Mouse (Mus musculus) spleen, adult 10 weeks (tissue): Measurements from ENCODE around the gene Mpig6b. TPM values are rescaled to one million over a fixed set of nuclear protein-coding genes. Genes with fewer than 3 reads are reported as not detected.

ENCODE experiments used
- polyA plus RNA-seq: library from polyadenylated mRNA; stranded (reverse); fragments of 350-450 nt; fragmentation: Illumina TruSeq; extraction: RNeasy Lipid Tissue Mini Kit (QIAGEN cat#74804); gene quantifications from one replicate; pipeline ENCODE4 v1.2.3, GENCODE M21; 2015; ENCODE audit warnings: low replicate concordance; ENCODE audit not compliant: insufficient read depth

Gene Mpig6b
- 2.5 TPM for polyA plus RNA-seq

DNA sequence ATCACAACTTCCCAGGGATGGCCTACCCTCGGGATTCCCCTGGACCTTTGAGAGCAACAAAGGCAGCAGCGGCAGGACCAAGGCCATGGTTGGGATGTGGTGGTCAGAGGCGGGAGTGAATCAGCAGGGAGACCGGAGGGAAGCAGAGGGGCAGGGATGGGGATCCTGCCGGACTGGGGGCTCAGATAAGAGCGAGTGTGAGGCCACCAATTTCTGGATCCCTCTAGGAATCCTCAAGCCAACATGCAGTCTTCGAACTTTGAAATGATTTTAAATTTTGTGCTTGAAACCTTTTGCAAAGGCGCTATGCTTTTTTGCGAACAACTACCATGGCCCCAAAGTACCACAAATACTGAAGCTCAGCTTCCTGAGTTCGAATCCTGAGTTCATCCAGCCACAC, at the start of gene Mpig6b:
Mpig6b (minus strand) TSS at position 101 of the 400 bp plus-strand sequence.

DNA sequence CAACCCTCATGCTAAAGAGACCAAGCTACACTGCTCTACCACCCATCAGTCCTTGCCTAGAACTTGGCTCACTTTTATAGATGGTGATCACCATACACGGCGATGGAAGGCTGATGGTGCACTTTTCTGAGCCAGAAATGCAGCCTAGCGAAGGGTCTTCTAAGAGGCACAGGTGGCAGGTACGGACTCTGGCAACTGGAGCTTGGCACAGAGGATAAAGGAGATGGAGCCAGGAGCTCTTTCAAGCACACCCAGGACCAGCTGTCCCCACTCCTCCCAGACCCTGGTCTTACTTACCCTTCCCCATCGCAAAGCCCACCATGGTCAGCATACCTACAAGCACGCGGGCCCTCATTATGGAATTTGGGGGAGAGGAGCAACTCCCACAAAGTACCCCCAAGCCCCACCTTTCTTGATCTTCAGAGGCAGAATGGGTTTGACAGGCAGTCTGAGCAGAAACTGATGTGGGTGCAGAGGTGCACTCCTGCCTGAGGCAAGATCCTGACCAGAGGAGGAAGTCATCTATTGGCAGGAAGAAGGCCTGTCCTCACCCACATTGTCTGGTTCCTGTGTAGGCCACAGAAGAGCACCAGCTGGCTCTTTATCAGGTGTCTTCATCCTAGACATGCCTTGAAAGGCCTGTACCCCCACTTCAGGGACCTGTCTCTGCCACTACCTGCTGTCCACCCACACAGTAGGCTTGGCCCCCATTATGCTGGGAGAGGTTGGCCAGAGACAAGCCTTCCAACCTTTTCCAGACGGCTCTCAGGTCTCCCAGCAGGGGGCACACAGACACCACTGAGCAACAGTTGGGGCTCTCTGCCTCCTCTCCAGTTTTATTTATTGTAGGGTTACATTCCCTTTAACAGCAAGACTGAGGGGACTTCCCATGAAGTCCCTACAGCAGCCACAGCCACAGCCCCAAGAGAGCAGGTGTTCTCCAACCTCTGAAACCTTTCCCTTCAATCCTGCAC, 49.3 kb upstream of the Mpig6b start, which contains the start of gene Ly6g5b:
Ly6g5b (minus strand) TSS at position 383 of the 974 bp plus-strand sequence.

DNA sequence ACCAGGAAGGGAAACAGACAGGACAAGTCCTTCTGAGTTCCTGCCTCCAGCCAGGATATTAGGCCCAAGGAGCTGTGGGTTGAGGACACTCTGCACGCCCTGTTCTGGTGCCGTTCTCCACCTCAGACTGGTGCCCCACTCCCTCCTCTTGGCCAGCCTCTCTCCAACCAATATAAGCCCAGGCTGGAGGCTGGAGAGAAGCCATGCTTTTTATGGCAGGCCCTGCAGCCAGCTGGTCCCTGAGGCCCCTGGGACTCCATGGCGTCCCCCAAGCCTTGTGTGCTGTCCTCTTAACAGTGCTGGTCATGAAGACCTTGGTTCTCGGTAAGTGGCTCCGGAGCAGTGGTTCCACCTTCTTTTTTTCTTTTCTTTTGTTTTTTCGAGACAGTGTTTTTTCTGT, 42.1 kb upstream of the Mpig6b start, which contains the start of gene Ly6g5c:
Ly6g5c (plus strand) TSS at position 183 of the 400 bp plus-strand sequence.

DNA sequence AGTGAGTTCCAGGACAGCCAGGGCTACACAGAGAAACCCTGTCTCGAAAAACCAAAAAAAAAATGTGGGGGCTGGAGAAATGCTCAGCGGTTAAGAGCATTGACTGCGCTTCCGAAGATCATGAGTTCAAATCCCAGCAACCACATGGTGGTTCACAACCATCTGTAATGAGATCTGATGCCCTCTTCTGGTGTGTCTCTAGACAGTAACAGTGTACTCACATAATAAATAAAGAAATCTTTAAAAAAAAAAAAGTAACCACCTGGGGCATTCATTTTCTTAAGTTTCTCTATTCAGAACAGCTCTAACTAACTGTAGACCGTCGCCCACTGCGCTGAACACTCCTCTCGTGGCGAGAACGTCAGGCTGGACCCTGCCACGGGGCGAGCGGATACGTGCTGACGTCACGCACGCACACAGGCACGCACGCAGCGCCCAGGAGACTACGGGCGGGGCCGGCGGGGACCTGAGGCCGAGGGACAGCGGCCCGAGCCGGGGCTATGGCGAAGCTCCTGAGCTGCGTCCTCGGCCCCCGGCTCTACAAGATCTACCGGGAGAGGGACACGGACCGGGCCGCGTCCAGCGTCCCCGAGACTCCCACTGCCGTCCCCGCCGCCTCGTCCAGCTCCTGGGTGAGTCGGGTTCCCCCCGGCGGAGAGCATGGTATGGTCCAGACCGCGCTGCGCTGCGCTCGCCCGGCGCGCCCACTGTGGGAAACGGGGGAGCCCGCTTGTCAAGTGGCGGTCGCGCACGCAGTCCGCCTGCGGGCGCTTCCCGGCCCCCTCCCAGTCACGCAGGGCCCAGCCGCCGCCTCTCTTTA, 23.1 kb upstream of the Mpig6b start, which contains the start of gene Abhd16a:
Abhd16a (plus strand) TSS at position 439 of the 820 bp plus-strand sequence.

DNA sequence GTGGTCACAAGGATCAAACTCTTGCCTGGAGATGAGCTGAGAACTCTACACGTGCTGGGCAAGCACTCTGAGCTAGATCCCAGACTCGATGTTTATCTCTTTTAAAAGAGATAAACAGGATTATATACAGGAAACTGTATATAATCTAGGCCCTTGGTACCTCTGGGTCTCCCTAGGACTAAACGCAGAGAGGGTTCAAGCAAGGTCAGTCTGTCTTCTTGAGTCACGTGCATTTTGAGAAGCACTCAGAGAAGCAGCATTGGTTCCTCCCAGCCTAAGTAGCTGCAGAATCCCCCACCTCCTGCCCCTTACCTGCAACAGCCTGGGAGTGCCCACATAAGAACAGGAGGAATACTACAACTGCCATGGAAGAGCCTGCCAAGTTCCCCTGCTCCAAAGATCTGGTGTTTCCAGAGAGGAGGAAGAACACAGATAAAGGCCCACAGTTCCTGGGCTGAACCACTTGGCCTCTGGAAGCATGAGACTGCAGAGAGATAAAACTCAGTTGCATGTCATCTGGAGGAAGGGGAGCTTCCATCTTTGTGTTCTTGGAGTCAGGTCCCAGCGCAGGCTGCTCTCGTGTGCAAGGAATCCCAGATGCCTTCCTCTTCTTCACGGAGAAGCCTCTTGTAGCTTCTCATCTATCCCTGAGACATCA, 19.4 kb upstream of the Mpig6b start, which contains the start of gene Ly6g6f:
Ly6g6f (minus strand) TSS at position 403 of the 658 bp plus-strand sequence.

DNA sequence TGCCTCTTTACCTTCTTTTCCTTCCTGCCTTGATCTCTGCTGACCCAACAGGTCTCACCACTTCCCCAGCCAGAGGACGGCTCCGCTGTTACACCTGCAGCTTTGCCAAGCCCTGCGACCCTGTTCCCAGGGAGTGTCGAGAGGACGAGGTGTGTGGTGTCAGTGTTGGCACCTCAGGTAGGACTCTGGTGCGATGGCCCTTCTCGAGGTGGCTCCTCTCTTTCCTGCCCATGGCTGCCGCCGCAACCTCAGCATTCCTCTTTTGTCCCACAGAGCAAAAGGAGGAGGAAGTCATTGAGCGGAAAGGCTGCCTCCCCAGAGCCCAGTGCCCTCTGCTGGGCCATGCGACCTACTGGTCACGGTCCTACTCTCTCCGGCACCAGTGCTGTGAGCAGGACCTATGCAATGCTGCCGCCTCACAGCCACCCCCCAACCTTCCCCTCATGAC, 11.8 kb upstream of the Mpig6b start, which contains the start of gene Ly6g6d:
Ly6g6d (minus strand) TSS at position 280 of the 448 bp plus-strand sequence.

DNA sequence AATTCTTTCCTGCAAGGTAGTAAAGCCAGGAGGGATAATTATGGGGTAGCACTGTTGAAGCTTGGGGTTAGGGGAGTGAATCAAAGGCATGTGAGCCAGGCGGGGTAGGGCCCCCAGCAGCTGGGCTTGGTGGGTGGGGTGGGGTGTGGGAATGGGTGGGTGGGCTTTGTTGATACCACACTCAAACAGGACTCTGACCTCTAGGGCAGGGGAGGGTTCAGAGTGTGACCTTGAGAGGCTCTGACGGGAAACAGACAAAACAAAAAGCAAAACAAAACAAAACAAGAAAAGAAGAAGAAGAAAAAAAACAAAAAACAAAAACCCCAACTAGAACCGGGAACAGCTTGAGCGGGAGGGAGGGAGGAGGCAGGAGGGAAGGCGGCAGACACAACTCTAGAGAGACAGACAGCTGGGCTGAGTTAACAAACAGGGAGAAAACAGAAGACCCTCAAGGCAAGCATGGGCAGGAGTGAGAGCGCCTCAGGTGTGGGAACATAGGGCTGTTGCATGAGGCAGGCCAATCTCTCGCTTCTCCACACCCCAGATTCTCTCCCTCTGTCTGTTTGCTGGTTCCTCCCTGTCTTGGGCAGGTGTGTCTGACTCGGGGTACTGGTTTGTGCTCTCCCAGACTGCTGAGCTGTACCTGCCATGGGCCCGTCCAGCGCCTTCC, 10.7 kb upstream of the Mpig6b start, which contains the start of gene Ly6g6e:
Ly6g6e (plus strand) TSS at position 396 of the 670 bp plus-strand sequence.

DNA sequence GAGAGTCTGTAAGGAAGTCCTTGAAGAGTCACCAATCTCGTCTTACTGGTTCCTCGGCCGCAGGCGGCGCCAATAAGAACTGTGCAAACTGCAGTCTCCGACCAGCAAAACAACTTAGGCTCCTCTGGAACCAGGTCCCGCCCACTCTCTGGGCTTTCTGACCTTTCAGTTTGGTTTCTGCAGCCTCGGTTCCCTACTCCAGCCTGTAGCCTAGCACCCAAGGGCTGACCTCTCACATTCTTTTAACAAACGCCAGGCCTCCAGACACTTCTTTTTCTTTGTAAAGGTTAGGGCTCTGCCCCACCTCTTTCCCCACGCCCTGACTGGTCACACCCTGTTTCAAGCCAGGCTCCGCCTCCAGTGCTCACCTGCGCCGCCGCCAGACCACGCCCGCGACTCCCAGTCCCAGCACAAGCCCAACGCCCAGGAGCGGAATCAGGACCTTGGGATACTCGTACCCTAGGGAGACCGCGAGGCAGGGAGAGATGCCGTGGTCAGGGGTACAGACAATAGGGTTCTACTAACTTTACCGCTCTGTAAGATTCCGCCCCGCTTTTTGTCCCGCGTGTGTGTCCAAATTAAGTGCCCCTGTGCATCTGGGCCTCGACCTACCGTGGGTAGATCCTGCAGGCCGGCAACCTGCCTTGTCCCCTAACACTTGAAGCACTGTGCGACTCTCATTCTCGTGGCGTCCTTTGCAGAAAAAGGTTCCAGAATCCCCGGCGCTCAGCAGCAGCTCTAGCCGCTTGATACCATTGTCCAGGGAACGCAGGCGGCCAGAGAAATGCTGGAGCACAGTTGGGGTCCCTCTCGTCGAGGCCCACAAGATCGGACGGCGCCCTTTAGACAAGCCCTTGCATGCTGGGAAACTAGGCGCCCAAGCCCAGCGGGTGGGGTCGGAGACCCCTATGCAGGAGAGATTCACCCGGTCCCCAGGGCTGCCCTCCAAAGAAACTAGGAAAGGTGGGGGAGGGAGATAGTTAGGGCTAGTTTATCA, 735 bp downstream of the Mpig6b start, which contains the start of gene Ly6g6c:
Ly6g6c (plus strand) TSS at position 438 of the 997 bp plus-strand sequence.

DNA sequence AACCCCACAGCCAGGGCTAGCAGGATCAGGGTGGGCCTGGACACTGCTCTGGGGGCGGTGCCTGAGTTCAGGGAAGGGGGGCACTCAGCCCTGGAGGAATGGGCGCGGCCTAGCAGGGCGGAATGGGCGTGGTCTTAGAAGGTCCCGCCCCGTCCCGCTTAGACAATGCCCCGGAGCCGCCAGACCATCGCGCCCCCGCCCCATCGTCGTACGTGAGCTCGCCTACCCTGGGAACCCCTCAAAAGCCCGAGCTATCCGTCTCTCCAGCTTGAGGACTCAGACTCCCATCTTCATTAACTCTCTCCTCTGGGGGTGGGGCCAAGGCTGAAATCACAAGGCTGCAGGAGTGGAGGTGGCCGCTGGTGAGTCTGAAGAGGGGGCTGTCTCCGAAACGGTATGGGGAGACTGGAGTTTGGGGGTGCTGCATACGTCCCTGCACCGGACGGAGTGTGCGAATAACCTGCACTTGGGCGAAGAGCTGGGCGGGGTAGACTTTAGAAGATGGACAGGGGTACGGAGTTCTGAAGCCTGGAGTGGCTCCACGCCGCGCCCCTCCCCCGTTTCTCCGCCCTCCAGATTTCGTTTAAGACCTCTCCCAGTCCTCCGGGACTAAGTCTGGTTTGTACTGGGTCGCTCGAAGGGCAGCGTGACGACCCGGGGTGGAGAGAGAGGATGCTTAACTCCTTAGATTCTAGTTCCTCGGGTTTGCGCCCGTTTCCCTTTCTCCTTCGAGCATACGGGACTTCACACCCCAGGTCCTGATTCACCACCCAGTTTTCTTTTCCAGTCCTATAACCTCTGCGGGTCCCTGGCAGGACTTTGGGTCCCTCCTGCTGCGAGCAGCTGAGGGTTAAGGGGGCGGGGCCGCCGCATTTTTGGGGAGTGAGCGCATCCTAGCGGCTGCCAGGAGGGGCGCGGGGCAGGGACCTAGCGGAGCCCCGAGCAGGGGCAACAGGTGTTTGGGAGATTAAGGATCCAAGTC, 6.8 kb downstream of the Mpig6b start, which contains the start of gene Ddah2:
Ddah2 (plus strand) TSS at position 125 of the 982 bp plus-strand sequence.

DNA sequence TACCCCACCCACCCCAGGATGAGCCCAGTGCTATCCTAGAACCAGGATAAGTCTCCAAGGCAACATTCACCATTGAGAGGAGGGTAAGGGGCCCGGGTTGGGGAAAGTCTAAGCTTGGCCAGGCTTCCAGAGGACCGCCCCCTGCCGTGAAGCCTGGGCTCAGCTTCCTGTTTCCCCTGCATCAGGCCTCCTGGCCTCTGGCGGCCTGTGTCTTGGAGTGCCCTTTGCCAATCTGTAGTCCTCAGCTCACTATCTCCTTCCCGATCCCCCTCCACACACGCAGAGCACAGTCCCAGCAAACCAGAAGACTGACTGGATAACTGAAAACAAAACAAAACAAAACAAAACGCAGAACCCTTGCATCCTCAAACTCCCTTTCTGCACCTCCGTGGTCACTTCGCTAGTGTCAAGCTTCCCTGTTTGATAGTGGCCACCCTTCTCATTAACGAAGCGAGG, 16.4 kb downstream of the Mpig6b start, which contains the start of gene Clic1:
Clic1 (plus strand) TSS at position 406 of the 456 bp plus-strand sequence.

DNA sequence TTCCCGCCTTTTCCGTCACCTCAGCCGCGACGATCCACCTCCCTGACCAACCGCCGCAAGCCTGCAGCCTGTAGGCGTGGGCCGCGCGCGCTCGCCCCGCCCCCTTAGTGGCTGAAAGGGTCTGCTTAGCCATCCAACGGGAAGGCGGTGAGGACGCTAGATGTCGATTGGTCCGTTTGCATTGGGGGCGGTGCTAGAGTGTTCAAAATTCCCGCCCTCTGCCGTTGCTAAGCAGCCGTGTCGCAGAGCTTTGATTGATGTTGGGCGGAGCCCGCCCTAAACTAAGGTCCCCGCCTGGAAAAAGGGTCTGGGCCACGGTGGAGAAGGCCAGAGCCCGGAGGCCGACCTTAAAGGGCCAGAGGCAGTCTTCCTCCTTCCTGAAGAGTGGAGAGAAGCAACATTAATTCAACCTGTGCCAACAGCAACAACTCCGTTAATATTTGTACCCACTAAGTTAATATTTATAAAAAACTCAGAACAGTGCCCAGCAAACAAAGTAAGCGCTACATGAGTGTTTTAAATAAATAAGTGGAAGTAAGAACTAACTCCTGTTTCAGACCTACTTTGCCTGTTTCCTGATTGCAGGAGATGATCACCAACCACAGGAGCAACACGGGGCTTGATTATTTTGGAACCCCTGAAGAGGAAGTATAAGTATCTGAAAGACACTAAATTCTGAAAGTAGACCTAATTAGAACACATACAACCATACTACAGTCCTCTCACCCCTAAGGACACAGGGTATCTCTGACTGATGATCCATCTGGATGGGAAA, 19.1 kb downstream of the Mpig6b start, which contains the start of gene Msh5:
Msh5 (minus strand) TSS at position 65 of the 775 bp plus-strand sequence.

DNA sequence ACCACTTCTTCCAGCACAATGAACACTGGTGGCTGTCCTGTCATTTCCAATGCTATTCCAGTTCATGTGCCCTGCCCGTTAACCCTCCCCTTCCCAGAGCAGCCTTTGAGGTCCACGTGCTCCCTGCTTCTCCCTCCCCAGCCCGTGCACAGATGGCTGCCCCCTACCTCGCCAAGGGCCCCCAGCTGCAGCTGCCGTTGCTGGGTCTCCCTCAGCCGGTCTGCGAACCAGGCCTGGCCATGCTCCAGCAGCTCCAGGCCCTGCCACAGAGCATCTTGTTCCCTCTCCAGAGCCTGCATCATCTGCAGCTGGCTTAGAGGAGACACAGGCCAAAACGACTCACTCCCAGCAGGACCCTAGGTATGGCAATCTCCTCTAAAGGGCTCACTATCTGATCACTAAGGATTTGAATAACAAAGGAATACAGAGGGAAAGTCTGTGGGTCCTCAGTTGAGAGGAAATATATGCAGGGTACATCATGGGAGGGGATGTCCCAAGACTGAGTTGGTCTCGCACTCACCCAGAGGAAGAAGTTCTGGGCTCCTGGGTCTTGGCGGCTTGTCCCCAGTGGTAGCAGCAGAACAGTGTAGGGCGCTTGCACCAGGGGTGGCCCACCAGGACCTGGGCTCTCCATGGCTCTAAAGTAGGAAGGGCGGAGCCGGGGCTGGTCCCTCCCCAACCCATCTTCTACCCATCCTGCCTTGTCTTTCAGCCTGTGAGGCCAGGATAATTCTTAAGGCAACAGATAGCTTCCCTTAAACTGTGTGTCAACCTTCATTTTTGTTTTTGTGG, 38.5 kb downstream of the Mpig6b start, which contains the start of gene Sapcd1:
Sapcd1 (minus strand) TSS at position 740 of the 792 bp plus-strand sequence.

DNA sequence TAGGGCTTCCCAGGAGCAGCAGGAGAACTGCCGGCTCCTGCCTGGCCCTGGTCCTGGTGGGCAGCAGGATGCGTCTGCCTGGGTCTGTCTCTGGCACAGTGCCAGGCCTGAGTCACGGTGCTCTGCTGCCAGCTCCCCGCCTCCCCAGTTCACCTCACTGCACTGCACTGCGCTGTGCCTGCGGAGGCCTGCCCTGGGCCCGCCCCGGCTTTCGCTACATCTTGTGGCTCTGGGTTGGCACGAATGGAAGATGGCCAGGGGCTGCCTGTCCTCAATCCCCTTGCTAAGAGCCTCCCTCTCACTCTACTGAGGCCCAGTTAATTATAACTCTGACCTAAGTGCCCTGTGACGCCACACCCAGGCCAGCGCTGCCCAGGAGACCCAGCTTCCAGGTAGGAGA, 49.6 kb downstream of the Mpig6b start, which contains the start of gene Vwa7:
Vwa7 (plus strand) TSS at position 204 of the 400 bp plus-strand sequence.

